Mouse (Mus musculus) bone marrow, adult 2 months (tissue): ENCODE data around the gene Dstn.

Source experiments
- CTCF ChIP-seq: fragments of 200-500 bp; IDR thresholded peaks from 2 replicates; pipeline ENCODE4 v1.5.1; 2011; ENCODE audit warnings: low read length, control low read depth; ENCODE audit not compliant: control insufficient read depth, insufficient read depth
- POLR2A ChIP-seq: fragments of 200-500 bp; IDR thresholded peaks from 2 replicates; pipeline ENCODE4 v1.6.1; 2011; ENCODE audit warnings: low read depth, mild to moderate bottlenecking, control low read depth, low read length, borderline replicate concordance; ENCODE audit not compliant: control insufficient read depth

DNA sequence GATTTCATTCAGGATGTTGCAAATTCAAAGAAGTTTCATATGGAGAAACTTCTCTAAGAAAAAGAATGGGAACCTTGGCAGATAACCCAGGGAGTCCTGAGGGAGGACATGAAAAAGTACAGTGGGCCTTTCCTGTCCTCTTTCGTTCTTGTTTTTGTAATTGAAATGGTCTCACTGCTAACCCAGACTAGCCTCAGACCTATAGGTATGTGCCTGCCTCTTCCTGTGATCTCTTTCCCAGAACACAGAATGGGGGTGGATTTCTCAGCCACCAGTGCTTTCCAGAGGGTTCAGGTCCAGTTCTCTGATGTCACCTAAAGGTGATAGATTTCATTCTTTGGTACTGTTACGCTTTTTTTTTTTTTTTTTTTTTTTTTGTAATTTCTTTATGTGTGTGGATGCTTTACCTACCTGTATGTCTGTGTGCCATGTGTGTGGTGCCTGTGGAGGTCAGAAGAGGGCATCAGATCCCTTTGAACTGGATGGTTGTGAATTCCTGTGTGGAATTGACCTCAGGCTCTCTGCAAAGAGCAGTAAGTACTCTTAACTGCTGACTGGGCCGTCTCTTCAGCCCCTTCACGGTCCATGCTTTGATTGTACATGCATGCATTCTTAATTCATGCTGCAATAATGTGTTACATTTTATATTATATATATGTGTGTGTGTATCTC, 3.8 kb downstream of the Dstn start:
- TF ChIP-seq POLR2A (no peak), CTCF (peak; percentile 12; the same call in 1 of the 2 replicates)
